Mouse (Mus musculus): Measurements from ENCODE around the gene Pklr.
A peak's percentile ranks its signal among the peaks of the same experiment; 100 is the strongest.

Pklr gene

DNA sequence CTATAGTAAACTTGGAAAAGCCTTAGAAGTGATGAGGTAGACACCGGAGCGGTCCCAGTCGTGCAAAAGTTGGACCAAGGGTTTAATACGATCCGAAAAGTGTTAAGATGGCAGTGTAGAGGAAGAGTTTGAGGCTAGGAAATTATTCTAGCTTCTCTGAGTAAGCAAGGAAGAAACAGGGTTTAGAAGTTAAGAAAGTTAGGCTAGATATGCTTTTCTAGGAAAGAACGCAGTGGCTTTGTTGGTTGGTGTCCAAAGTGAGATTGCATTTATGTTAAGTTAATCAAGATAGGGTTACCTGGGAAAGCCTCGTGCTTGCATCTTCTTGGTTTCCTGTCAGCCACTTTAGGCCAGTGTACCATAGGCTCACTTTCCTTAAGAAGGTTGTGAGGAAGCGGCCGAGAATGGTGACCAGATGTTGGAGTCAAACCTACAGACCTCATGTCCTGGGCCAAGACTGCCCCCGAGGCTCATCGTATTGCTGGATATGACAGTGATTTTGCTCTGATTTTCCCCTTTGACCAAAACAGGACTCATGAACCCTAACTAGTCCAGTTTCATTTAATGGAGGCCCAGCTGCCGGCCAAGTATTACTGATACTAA is 29.4 kb downstream of the Pklr start:
- no peak for DNase-seq

DNA sequence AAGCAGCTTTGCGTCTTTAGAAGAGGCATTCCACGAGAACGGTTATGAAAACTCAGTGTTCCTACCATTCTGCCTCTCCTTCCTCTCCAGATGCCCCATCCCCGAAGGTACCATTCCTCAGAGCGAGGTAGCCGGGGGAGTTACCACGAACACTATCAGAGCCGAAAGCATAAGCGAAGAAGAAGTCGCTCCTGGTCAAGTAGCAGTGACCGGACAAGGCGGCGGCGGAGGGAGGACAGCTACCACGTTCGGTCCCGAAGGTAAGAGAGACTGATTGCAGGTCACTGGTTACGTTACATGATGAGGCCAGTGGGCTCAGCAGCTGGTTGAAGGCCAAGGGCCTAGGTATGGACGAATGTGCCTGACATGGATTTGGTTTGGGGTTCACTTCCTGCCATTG is 31.0 kb downstream of the Pklr start:
- no peak for DNase-seq

- DNase-seq, result no peak
Observed at GRCm38 (mm10) chr3:89174844-89175243, 38.9 kb downstream of the Pklr start.

GRCm38 (mm10) chr3:89175544-89175943 is 39.6 kb downstream of the Pklr start:
- no peak for DNase-seq

DNA sequence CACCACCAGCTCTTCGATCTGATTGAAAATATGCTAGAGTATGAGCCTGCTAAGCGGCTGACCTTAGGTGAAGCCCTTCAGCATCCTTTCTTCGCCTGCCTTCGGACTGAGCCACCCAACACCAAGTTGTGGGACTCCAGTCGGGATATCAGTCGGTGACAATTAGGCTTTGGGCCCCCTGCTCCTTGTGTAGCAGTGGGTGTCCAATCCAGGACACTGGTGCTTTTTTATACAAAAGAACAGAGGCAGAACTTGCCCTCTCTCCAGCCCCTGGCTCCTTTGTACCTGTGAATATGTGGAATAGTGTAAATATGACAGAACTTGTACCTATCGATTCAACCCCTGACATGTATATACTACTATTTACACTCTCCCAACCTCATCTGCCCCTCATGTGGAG is 40.5 kb downstream of the Pklr start:
- no peak for DNase-seq

DNA sequence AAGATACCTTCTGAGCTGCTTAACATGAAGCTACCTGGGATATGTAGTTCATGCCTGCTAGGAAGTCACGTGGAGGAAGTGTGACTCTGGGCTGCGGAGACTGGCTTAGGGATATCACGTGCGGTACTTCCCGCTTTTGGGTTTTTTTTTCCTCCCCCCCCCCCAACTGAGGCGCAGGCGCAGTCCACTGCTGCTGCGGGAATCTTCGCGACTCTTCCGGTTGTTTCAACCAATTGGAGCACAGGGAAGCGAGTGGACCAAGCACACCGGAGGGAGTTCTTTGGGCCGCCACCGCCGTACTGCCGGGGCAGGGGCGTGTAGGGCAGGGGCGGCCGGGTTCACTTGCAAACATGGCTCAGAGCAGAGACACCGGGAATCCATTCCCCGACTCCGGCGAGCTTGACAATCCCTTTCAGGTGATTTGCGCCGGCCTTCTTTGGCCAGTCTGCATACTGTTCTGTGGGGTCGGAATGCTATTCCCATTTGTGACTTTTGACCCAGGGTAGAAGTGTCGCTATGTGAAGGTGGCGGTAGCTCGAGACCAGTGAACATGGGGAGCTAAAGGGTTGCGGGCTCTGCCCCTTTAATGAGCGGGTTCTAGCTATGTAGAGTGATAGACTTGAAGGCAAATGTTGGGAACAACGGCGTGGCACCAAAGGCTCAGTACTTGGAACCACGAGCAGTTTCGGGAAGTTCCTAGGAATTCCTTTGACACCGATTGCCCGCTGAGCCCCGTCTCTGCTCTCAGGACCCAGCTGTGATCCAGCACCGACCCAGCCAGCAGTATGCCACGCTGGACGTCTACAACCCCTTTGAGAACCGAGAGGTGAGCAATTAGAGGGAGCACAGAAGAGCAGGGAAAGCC is 41.5 kb downstream of the Pklr start, which contains the start of gene Scamp3:
Scamp3 (plus strand) TSS at position 232 of the 865 bp plus-strand sequence.
- peak; percentile 84 for DNase-seq

GRCm38 (mm10) chr3:89178107-89178385 is 42.1 kb downstream of the Pklr start:
- no peak for DNase-seq

DNA sequence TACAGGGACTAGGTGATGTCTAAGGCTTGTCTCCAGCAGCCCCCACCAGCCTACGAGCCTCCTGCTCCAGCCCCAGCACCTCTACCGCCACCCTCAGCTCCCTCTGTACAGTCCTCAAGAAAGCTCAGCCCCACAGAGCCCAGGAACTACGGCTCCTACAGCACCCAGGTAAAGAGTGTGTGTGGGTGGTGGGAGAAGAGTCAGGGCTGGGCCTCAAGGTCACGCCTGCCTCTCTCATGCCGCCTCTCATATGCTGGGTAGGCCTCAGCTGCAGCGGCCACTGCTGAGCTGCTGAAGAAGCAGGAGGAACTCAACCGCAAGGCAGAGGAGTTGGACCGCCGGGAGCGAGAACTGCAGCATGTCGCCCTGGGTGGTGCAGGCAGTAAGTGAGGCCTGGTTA is 43.1 kb downstream of the Pklr start:
- no peak for DNase-seq

GRCm38 (mm10) chr3:89181749-89182500 is 46.0 kb downstream of the Pklr start:
- DNase-seq, result no peak

- DNase-seq, result no peak
Observed at GRCm38 (mm10) chr3:89182531-89183057, 46.7 kb downstream of the Pklr start.

GRCm38 (mm10) chr3:89183058-89183958 is 47.4 kb downstream of the Pklr start, which contains the start of gene Fam189b:
Fam189b (plus strand) TSS chr3:89183143.
- peak; percentile 83 for DNase-seq

DNA sequence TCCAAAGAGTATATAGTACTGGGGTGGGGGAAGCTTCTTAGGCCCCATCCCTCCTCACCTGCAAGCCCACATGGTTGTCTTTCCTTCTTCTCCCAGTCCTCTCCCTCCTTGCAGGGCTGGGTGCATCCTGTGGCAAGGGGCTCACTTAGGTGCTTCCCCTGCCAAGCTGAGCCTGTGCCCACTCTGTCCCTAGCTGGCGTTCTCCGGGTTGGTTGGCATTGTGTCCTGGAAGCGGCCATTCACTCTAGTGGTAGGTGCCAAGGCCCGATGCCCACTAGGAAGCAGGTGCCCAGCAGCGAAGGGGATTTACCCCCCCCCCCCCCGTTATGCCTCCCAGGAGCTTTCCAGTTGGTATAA is 48.0 kb downstream of the Pklr start:
- DNase-seq, result no peak

DNA sequence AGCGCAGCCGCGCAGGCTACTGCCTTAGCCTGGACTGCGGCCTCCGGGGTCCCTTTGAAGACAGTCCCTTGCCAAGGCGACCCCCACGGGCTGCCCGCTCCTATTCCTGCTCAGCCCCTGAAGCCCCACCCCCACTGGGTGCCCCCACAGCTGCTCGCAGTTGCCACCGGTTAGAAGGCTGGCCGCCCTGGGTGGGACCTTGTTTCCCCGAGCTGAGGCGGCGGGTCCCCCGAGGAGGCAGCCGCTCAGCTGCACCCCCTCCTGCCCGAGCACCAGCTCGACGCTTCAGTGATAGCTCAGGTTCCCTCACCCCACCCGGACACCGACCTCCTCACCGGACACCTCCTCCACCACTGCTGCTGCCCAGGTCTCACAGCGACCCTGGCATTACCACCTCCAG is 51.3 kb downstream of the Pklr start:
- DNase-seq, result no peak

- no peak for DNase-seq
Observed at GRCm38 (mm10) chr3:89187690-89188477, 51.9 kb downstream of the Pklr start.

DNA sequence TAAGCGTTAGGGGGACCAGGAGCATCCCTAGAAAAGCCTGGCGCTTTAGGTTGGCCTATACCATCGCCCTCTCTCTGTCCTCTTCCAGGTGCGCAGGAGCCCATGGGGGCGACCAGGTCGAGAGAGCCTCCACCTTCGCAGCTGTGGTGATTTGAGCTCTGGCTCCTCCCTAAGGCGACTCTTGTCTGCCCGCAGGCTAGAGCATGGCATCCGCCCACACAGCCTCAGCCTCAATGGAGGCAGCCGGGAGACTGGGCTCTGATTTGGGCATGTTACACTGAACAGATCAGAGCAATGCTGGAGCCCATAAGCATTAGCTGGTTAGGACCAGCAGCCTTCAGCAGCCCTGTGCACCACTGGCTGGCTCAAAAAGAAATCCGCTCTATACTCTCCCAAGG is 52.5 kb downstream of the Pklr start:
- DNase-seq, result no peak

- no peak for DNase-seq
Observed at GRCm38 (mm10) chr3:89190436-89190835, 54.5 kb downstream of the Pklr start.

DNA sequence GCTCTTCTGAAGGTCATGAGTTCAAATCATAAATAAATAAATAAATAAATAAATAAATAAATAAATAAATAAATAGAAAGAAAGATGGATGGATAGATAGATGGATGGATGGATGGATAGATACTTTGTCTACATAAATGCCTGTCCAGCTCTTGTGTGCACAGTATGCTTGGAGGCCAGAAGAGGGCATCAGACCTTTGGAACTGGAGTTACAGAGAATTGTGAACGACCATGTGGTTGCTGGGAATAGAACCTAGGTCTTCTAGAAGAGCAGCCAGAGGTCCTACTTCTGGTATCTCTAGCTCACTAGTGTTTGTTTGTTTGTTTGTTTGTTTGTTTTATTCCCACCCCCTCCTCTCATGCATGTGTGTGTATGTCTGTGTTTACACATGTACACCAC is 57.4 kb downstream of the Pklr start:
- DNase-seq, result no peak

DNA sequence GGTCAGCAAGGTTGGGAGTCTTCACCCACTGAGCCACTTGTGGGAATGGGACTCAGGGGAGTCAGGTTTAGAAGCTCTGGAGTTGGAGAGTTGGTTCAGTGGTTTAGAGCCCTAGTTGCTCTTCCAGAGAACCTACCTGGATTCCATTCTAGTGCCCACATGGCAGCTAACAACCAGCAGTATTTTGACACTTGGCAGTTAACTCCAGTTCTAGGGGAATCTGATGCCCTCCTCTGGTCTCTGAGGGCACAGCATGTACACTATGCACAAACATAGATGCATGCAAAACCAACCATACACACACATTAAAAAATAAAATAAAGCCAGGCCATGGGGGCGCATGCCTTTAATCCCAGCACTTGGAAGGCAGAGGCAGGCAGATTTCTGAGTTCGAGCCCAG is 57.9 kb downstream of the Pklr start:
- DNase-seq, result no peak
